Mouse (Mus musculus) hindbrain, embryonic 10.5 days (tissue): ENCODE measurements at regions not wholly inside any gene's neighbourhood (a gene's known extent, or its start where the extent isn't known, plus 50 kb on each side); places are given as distances from the start of the nearest gene placed in this dataset.

ENCODE experiments used
- DNase-seq: peaks from one replicate; pipeline ENCODE4 v3.0.0-alpha.2; 2017; ENCODE audit warnings: low spot score
- H3K27ac ChIP-seq: fragments of 300-500 bp; sonication (generic); 2 replicates; pipeline ENCODE4 v1.5.1; 2016; ENCODE audit warnings: mild to moderate bottlenecking, moderate library complexity
- H3K27me3 ChIP-seq: fragments of 300-500 bp; sonication (generic); 2 replicates; pipeline ENCODE4 v1.6.1; 2016; ENCODE audit warnings: mild to moderate bottlenecking; ENCODE audit not compliant: poor library complexity, insufficient read depth, severe bottlenecking
- H3K36me3 ChIP-seq: fragments of 300-500 bp; sonication (generic); 2 replicates; pipeline ENCODE4 v1.6.1; 2016; ENCODE audit warnings: mild to moderate bottlenecking, moderate library complexity
- H3K4me1 ChIP-seq: fragments of 300-500 bp; sonication (generic); replicated peaks from 2 replicates; pipeline ENCODE4 v1.6.1; 2016; ENCODE audit warnings: mild to moderate bottlenecking
- H3K4me3 ChIP-seq: fragments of 300-500 bp; sonication (generic); 2 replicates; pipeline ENCODE4 v1.5.1; 2016; ENCODE audit warnings: mild to moderate bottlenecking, moderate library complexity
- H3K9me3 ChIP-seq: fragments of 300-500 bp; sonication (generic); 2 replicates; pipeline ENCODE4 v1.6.1; 2016; ENCODE audit warnings: mild to moderate bottlenecking, moderate library complexity
- WGBS: fragments of 180-500 bp; shearing (Covaris S2); methylation state at CpG from one replicate; pipeline ENCODE4 v1.1.7; 2016; 5-methylcytosine and 5-hydroxymethylcytosine counted together

GRCm38 (mm10) chr9:52280556-52280955, 112.2 kb upstream of the Zc3h12c start:
- Histone ChIP-seq H3K4me1 (peaks cover 25% of the 10 kb centered on the region), H3K27me3 (no peaks in the 10 kb centered on the region), H3K4me3 (no peak overlapping the region), H3K36me3 (no peaks in the 10 kb centered on the region), H3K27ac (no peak overlapping the region), H3K9me3 (no peaks in the 10 kb centered on the region)
- no peak for DNase-seq
- 90% methylated on average over 3 of the region's 3 CpGs for WGBS

- peak overlapping the region; percentile 77 for H3K27ac ChIP-seq
- 48% methylated on average over 3 of the region's 3 CpGs for WGBS
- DNase-seq = no peak
These were observed 110.3 kb upstream of the Zc3h12c start for GRCm38 (mm10) chr9:52278701-52279023.

GRCm38 (mm10) chr9:52277954-52278700, 109.8 kb upstream of the Zc3h12c start:
- Histone ChIP-seq H3K4me1 (peaks cover 20% of the 10 kb centered on the region), H3K27ac (peak overlapping the region; percentile 77), H3K9me3 (no peaks in the 10 kb centered on the region), H3K27me3 (no peaks in the 10 kb centered on the region), H3K36me3 (no peaks in the 10 kb centered on the region), H3K4me3 (no peak overlapping the region)
- WGBS = 38% methylated on average over 14 of the region's 14 CpGs
- DNase-seq = peak; percentile 18

More at GRCm38 (mm10) chr9:52278701-52279023, 110.3 kb upstream of the Zc3h12c start:
- no peak overlapping the region for H3K4me3 ChIP-seq
- no peaks in the 10 kb centered on the region for H3K9me3 ChIP-seq
- H3K4me1 ChIP-seq = peaks cover 20% of the 10 kb centered on the region
- H3K27me3 ChIP-seq = no peaks in the 10 kb centered on the region
- no peaks in the 10 kb centered on the region for H3K36me3 ChIP-seq

- Histone ChIP-seq H3K9me3 (no peaks in the 10 kb centered on the region), H3K27me3 (no peaks in the 10 kb centered on the region), H3K4me1 (peaks cover 20% of the 10 kb centered on the region), H3K27ac (no peak overlapping the region), H3K36me3 (no peaks in the 10 kb centered on the region), H3K4me3 (no peak overlapping the region)
- DNase-seq = no peak
- 88% methylated on average over 3 of the region's 3 CpGs for WGBS
These were observed 105.6 kb upstream of the Zc3h12c start for GRCm38 (mm10) chr9:52273994-52274393.

GRCm38 (mm10) chr9:52272668-52273067, 104.3 kb upstream of the Zc3h12c start:
- no peaks in the 10 kb centered on the region for H3K9me3 ChIP-seq
- no peak for DNase-seq
- no peak overlapping the region for H3K27ac ChIP-seq
- H3K4me3 ChIP-seq = no peak overlapping the region
- H3K4me1 ChIP-seq = peaks cover 7% of the 10 kb centered on the region
- no peaks in the 10 kb centered on the region for H3K36me3 ChIP-seq
- no peaks in the 10 kb centered on the region for H3K27me3 ChIP-seq
- WGBS = 86% methylated on average over 2 of the region's 2 CpGs

GRCm38 (mm10) chr9:52271345-52272116, 103.2 kb upstream of the Zc3h12c start:
- Histone ChIP-seq H3K27me3 (no peaks in the 10 kb centered on the region), H3K4me3 (no peak overlapping the region), H3K36me3 (no peaks in the 10 kb centered on the region), H3K27ac (no peak overlapping the region), H3K9me3 (no peaks in the 10 kb centered on the region), H3K4me1 (no peaks in the 10 kb centered on the region)
- no peak for DNase-seq
- 83% methylated on average over 7 of the region's 7 CpGs for WGBS

GRCm38 (mm10) chr9:52261538-52261937, 93.2 kb upstream of the Zc3h12c start:
- no peaks in the 10 kb centered on the region for H3K36me3 ChIP-seq
- no peaks in the 10 kb centered on the region for H3K9me3 ChIP-seq
- WGBS = 92% methylated on average over 2 of the region's 2 CpGs
- H3K27me3 ChIP-seq = no peaks in the 10 kb centered on the region
- no peak overlapping the region for H3K4me3 ChIP-seq
- H3K4me1 ChIP-seq = no peaks in the 10 kb centered on the region
- no peak for DNase-seq
- no peak overlapping the region for H3K27ac ChIP-seq

GRCm38 (mm10) chr9:52259459-52259858, 91.1 kb upstream of the Zc3h12c start:
- Histone ChIP-seq H3K4me3 (no peak overlapping the region), H3K9me3 (no peaks in the 10 kb centered on the region), H3K27ac (no peak overlapping the region), H3K36me3 (no peaks in the 10 kb centered on the region), H3K27me3 (no peaks in the 10 kb centered on the region), H3K4me1 (no peaks in the 10 kb centered on the region)
- WGBS = 73% methylated on average over 9 of the region's 9 CpGs
- DNase-seq = no peak

GRCm38 (mm10) chr9:52255692-52256091, 87.3 kb upstream of the Zc3h12c start:
- no peaks in the 10 kb centered on the region for H3K27me3 ChIP-seq
- H3K4me3 ChIP-seq = no peak overlapping the region
- no peak overlapping the region for H3K27ac ChIP-seq
- DNase-seq = no peak
- no peaks in the 10 kb centered on the region for H3K9me3 ChIP-seq
- H3K4me1 ChIP-seq = no peaks in the 10 kb centered on the region
- no peaks in the 10 kb centered on the region for H3K36me3 ChIP-seq
- WGBS = 75% methylated on average over 4 of the region's 4 CpGs

GRCm38 (mm10) chr9:52254475-52254874, 86.1 kb upstream of the Zc3h12c start:
- Histone ChIP-seq H3K27ac (no peak overlapping the region), H3K4me1 (no peaks in the 10 kb centered on the region), H3K27me3 (no peaks in the 10 kb centered on the region), H3K4me3 (no peak overlapping the region), H3K9me3 (no peaks in the 10 kb centered on the region), H3K36me3 (no peaks in the 10 kb centered on the region)
- no peak for DNase-seq
- WGBS = 84% methylated on average over 6 of the region's 6 CpGs

GRCm38 (mm10) chr9:52251455-52251854, 83.1 kb upstream of the Zc3h12c start:
- 92% methylated on average over 5 of the region's 5 CpGs for WGBS
- no peaks in the 10 kb centered on the region for H3K4me1 ChIP-seq

GRCm38 (mm10) chr9:52246712-52247111, 78.3 kb upstream of the Zc3h12c start:
- no peak overlapping the region for H3K4me3 ChIP-seq
- DNase-seq = no peak
- 91% methylated on average over 1 of the region's 1 CpGs for WGBS
- no peaks in the 10 kb centered on the region for H3K27me3 ChIP-seq
- no peak overlapping the region for H3K27ac ChIP-seq
- H3K9me3 ChIP-seq = no peaks in the 10 kb centered on the region
- no peaks in the 10 kb centered on the region for H3K36me3 ChIP-seq
- no peaks in the 10 kb centered on the region for H3K4me1 ChIP-seq

More at GRCm38 (mm10) chr9:52251455-52251854, 83.1 kb upstream of the Zc3h12c start:
- H3K4me3 ChIP-seq = no peak overlapping the region
- no peaks in the 10 kb centered on the region for H3K9me3 ChIP-seq
- H3K27ac ChIP-seq = no peak overlapping the region
- H3K27me3 ChIP-seq = no peaks in the 10 kb centered on the region
- DNase-seq = no peak
- no peaks in the 10 kb centered on the region for H3K36me3 ChIP-seq

GRCm38 (mm10) chr9:52244081-52244480, 75.7 kb upstream of the Zc3h12c start:
- WGBS = 81% methylated on average over 12 of the region's 12 CpGs
- DNase-seq = no peak
- H3K27ac ChIP-seq = no peak overlapping the region

More at GRCm38 (mm10) chr9:52244081-52244480, 75.7 kb upstream of the Zc3h12c start:
- H3K4me1 ChIP-seq = no peaks in the 10 kb centered on the region
- no peaks in the 10 kb centered on the region for H3K9me3 ChIP-seq
- H3K36me3 ChIP-seq = no peaks in the 10 kb centered on the region
- no peaks in the 10 kb centered on the region for H3K27me3 ChIP-seq
- H3K4me3 ChIP-seq = no peak overlapping the region
